In genomic region chr3:82271965-82272364, GRCm38 (mm10) we compare ENCODE assay signal across 22 mouse cellular contexts.
"Had no signal": no experiment of that assay in that cellular context is flagged by ENCODE, and none has a peak within 500 bp of the region (broad histone marks: within the 10 kb centered on the region; RNA-seq: fewer than 3 reads in every experiment).

No protein-coding gene starts in this region.

- ATAC-seq: hindbrain, embryonic 16.5 days; hindbrain, postnatal 0 days; inflammation-experienced regulatory T-cells, adult 6 months; intestine, embryonic 15.5 days; intestine, embryonic 16.5 days; intestine, postnatal 0 days had no signal

- DNase-seq: heart, postnatal 10 days; heart, postnatal 14 days; heart, postnatal 36 days; heart, postnatal 4 days; kidney, adult 11 months; kidney, adult 18-20 months; kidney, adult 2 months; kidney, adult 8-10 months; kidney, adult 9 months; kidney, postnatal 10 days; kidney, postnatal 14 days; kidney, postnatal 25 days; kidney, postnatal 36 days; kidney, postnatal 4 days; layer of hippocampus, adult 9-11 months; layer of hippocampus, postnatal 36 days had no signal
